In the genomic region with DNA sequence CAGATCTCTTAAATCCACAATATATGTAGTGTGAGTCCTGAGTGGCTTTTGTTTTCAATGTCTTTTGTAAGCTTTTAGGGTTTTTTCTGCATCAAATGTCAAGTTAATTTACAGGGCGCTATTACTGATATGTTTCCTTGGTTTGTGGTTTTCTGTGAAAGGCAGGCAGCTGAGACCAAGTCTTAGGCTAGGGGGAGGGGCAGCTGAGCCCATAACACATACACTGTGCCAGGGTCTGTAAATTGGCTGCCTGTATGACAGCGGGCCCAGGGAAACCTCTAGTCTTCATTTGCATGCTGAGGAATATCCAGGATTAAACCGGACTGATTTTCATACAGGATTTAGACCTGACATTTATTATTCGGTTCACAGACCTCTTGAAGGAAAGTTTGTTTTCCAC, we compare ENCODE assay signal across 7 mouse cellular contexts.
A peak's percentile ranks its signal among the peaks of the same experiment; 100 is the strongest.
DNase-seq lines count a peak whose midpoint lies in the region; ATAC-seq and TF ChIP-seq lines count a peak whose summit lies in the region.

No protein-coding gene starts in this region.

- peak; percentile 83 for ATAC-seq in forebrain, postnatal 0 days
- peak; percentile 88 for ATAC-seq in midbrain, embryonic 14.5 days (ENCODE audit: low FRiP score, low TSS enrichment)

- H3K36me3 ChIP-seq in forebrain, postnatal 0 days (ENCODE audit: insufficient read depth) = no peaks in the 10 kb centered on the region
- H3K36me3 ChIP-seq in midbrain, embryonic 14.5 days (ENCODE audit: control insufficient read depth, insufficient read depth, low read length) = no peaks in the 10 kb centered on the region

- TF ChIP-seq CTCF in brain, embryonic 14.5 days (IDR thresholded peaks at IDR 0.05; ENCODE audit: borderline replicate concordance, extremely low read depth, insufficient read depth, insufficient read length) = no peak
- TF ChIP-seq CTCF in forebrain, postnatal 0 days (IDR thresholded peaks at IDR 0.05; ENCODE audit: low read depth) = no peak

- peak overlapping the region; percentile 82 for H3K27ac ChIP-seq in forebrain, postnatal 0 days (ENCODE audit: low read depth, low read length)
- peak overlapping the region; percentile 92 for H3K27ac ChIP-seq in midbrain, embryonic 14.5 days (replicated peaks; ENCODE audit: low read depth, low read length)

- no peaks in the 10 kb centered on the region for H3K9me3 ChIP-seq in forebrain, postnatal 0 days (ENCODE audit: low read length)
- no peaks in the 10 kb centered on the region for H3K9me3 ChIP-seq in midbrain, embryonic 14.5 days (ENCODE audit: control insufficient read depth, low read length)

- peak overlapping the region; percentile 28; the same call in 1 of the 2 replicates for H3K9ac ChIP-seq in forebrain, postnatal 0 days
- no peak overlapping the region; the same call in 1 of the 2 replicates for H3K9ac ChIP-seq in midbrain, embryonic 14.5 days (replicated peaks; ENCODE audit: low read length)

- no peaks in the 10 kb centered on the region for H3K27me3 ChIP-seq in forebrain, postnatal 0 days (ENCODE audit: insufficient read depth, low read length)
- no peaks in the 10 kb centered on the region for H3K27me3 ChIP-seq in midbrain, embryonic 14.5 days (ENCODE audit: control insufficient read depth, insufficient read depth, low read length)

- peak; percentile 98 for DNase-seq in brain, embryonic 14.5 days (ENCODE audit: low read depth)
- DNase-seq in cerebellum, postnatal 25 days = peak; percentile 75 to 79
- DNase-seq in forebrain, postnatal 0 days = peak; percentile 85
- peak; percentile 93 for DNase-seq in midbrain, embryonic 14.5 days
- no peak for DNase-seq in kidney, postnatal 36 days
- no peak for DNase-seq in kidney, postnatal 14 days
- no peak for DNase-seq in ovary, adult 18-20 months (ENCODE audit: low spot score)

- TF ChIP-seq POLR2A in brain, embryonic 14.5 days (IDR thresholded peaks at IDR 0.05; ENCODE audit: borderline replicate concordance, extremely low read depth, insufficient read depth, insufficient read length, poor library complexity, severe bottlenecking) = no peak

- 12% methylated on average over 4 of the region's 4 CpGs for WGBS in forebrain, postnatal 0 days
- WGBS in midbrain, embryonic 14.5 days = 5% methylated on average over 4 of the region's 4 CpGs

- H3K4me2 ChIP-seq in forebrain, postnatal 0 days (ENCODE audit: low read depth) = no peak overlapping the region
- H3K4me2 ChIP-seq in midbrain, embryonic 14.5 days (ENCODE audit: low read length) = peak overlapping the region; percentile 24; the same call in 1 of the 2 replicates

- H3K4me1 ChIP-seq in forebrain, postnatal 0 days (ENCODE audit: insufficient read depth) = peaks cover 12% of the 10 kb centered on the region; the same call in 1 of the 2 replicates
- peaks cover 27% of the 10 kb centered on the region for H3K4me1 ChIP-seq in midbrain, embryonic 14.5 days (ENCODE audit: control insufficient read depth, insufficient read depth, low read length)

- no peak overlapping the region for H3K4me3 ChIP-seq in forebrain, postnatal 0 days (ENCODE audit: low read depth, low read length)
- H3K4me3 ChIP-seq in midbrain, embryonic 14.5 days (replicated peaks; ENCODE audit: low read depth, low read length) = no peak overlapping the region

Comparison
In these comparisons a context has a peak if more than half of its experiments do, and no peak if none do; other contexts are left out.
1. DNase-seq: peak in brain, embryonic 14.5 days (single experiment), cerebellum, postnatal 25 days (2 of 2), forebrain, postnatal 0 days (single experiment) and midbrain, embryonic 14.5 days (single experiment); none in kidney, postnatal 36 days (0 of 2), kidney, postnatal 14 days (single experiment) and ovary, adult 18-20 months (single experiment).